Mouse (Mus musculus) hematopoietic stem cell, adult 5-6 weeks (primary cell): Measurements from ENCODE around the gene Dst. TPM values are rescaled to one million over a fixed set of nuclear protein-coding genes. Genes with fewer than 3 reads are reported as not detected.

Experiments used
- ATAC-seq, 2 experiments: fragments of 125-278 bp in 1 of 2; replicated peaks in 1 of 2; 2 replicates each; pipeline ENCODE4 v1.8.0; 2016 to 2017; ENCODE audit warnings: inconsistent platforms in 2 of 2, mild to moderate bottlenecking in 2 of 2, moderate number of reproducible peaks in 2 of 2, low read depth in 1 of 2, moderate TSS enrichment in 1 of 2; ENCODE audit not compliant: low FRiP score in 2 of 2, poor library complexity in 2 of 2, severe bottlenecking in 2 of 2, insufficient read depth in 1 of 2, low TSS enrichment in 1 of 2
- total RNA-seq: library from RNA; stranded (forward); fragments of 172-1452, 232-1000 nt; gene quantifications from 2 replicates; pipeline ENCODE4 v1.2.3, GENCODE M21; 2017

Dst gene
- total RNA-seq, 1 experiment from 2014 or later, result 48.7 TPM

- no peak for ATAC-seq
These were observed 275.4 kb downstream of the Dst start for GRCm38 (mm10) chr1:34183250-34183926.

- ATAC-seq, result no peak
These were observed 276.2 kb downstream of the Dst start for GRCm38 (mm10) chr1:34184266-34184665.

GRCm38 (mm10) chr1:34186033-34186432, 278.0 kb downstream of the Dst start:
- no peak for ATAC-seq

- ATAC-seq, result no peak
These were observed 279.5 kb downstream of the Dst start for GRCm38 (mm10) chr1:34187501-34187900.

GRCm38 (mm10) chr1:34188721-34189236, 280.8 kb downstream of the Dst start:
- ATAC-seq, result no peak

- ATAC-seq, result no peak
These were observed 281.3 kb downstream of the Dst start for GRCm38 (mm10) chr1:34189318-34189717.

- peak; percentile 36 to 46; a peak in 1 of 4 replicates for ATAC-seq
These were observed 281.9 kb downstream of the Dst start for GRCm38 (mm10) chr1:34189970-34190369.

GRCm38 (mm10) chr1:34192174-34192573, 284.1 kb downstream of the Dst start:
- ATAC-seq, result no peak

GRCm38 (mm10) chr1:34200791-34201190, 292.8 kb downstream of the Dst start:
- ATAC-seq, result no peak

GRCm38 (mm10) chr1:34201483-34201882, 293.5 kb downstream of the Dst start:
- peak in 1 of 2 experiments; percentile 53; a peak in 2 of 4 replicates for ATAC-seq

GRCm38 (mm10) chr1:34211704-34212103, 303.7 kb downstream of the Dst start:
- no peak for ATAC-seq

GRCm38 (mm10) chr1:34216456-34216855, 308.4 kb downstream of the Dst start:
- no peak for ATAC-seq

GRCm38 (mm10) chr1:34218323-34218722, 310.3 kb downstream of the Dst start:
- ATAC-seq, result peak; percentile 81 to 92

- no peak for ATAC-seq
These were observed 310.8 kb downstream of the Dst start for GRCm38 (mm10) chr1:34218801-34219200.

GRCm38 (mm10) chr1:34220094-34220601, 312.1 kb downstream of the Dst start:
- ATAC-seq, result no peak

GRCm38 (mm10) chr1:34223866-34224265, 315.8 kb downstream of the Dst start:
- ATAC-seq, result no peak

GRCm38 (mm10) chr1:34227676-34228075, 319.7 kb downstream of the Dst start:
- no peak for ATAC-seq

GRCm38 (mm10) chr1:34231041-34231440, 323.0 kb downstream of the Dst start:
- no peak for ATAC-seq

GRCm38 (mm10) chr1:34236254-34236723, 328.3 kb downstream of the Dst start:
- peak; percentile 83 to 95 for ATAC-seq
